Mouse (Mus musculus): ENCODE measurements around the gene Chst12. TPM values are rescaled to one million over a fixed set of nuclear protein-coding genes. Genes with fewer than 3 reads are reported as not detected.

The Chst12 gene
- total RNA-seq, 2 experiments from 2014 or later: 19.5 to 22.0 TPM

- Histone ChIP-seq H3K27ac (no peak overlapping the region), H3K4me3 (no peak overlapping the region)
- no peak for TF ChIP-seq CTCF (conservative IDR thresholded peaks at IDR 0.05)
- DNase-seq (ENCODE audit: low spot score in 2 of 2): no peak
Measured at GRCm38 (mm10) chr5:140507466-140508208, 2.3 kb downstream of the Chst12 start.

GRCm38 (mm10) chr5:140508686-140509085 lies 3.3 kb downstream of the Chst12 start:
- Histone ChIP-seq H3K4me3 (no peak overlapping the region), H3K27ac (no peak overlapping the region)
- no peak for DNase-seq (ENCODE audit: low spot score in 2 of 2)
- TF ChIP-seq CTCF (conservative IDR thresholded peaks at IDR 0.05): no peak

GRCm38 (mm10) chr5:140509204-140509603 lies 3.9 kb downstream of the Chst12 start:
- H3K4me3 ChIP-seq: no peak overlapping the region
- no peak overlapping the region for H3K27ac ChIP-seq
- no peak for DNase-seq (ENCODE audit: low spot score in 2 of 2)
- TF ChIP-seq CTCF (conservative IDR thresholded peaks at IDR 0.05): no peak

- TF ChIP-seq CTCF (conservative IDR thresholded peaks at IDR 0.05): no peak
- DNase-seq (ENCODE audit: low spot score in 2 of 2): no peak
- Histone ChIP-seq H3K4me3 (peak overlapping the region; percentile 6; the same call in 1 of the 2 replicates), H3K27ac (0 out of 2 replicates have a peak overlapping the region, but pooled peaks have one; percentile 1)
Measured at GRCm38 (mm10) chr5:140510012-140511000, 5.0 kb downstream of the Chst12 start.

- no peak overlapping the region for H3K4me3 ChIP-seq
- no peak overlapping the region for H3K27ac ChIP-seq
- TF ChIP-seq CTCF (conservative IDR thresholded peaks at IDR 0.05): no peak
- DNase-seq (ENCODE audit: low spot score in 2 of 2): no peak
Measured at GRCm38 (mm10) chr5:140513921-140514320, 8.6 kb downstream of the Chst12 start.

GRCm38 (mm10) chr5:140514799-140515486 lies 9.6 kb downstream of the Chst12 start:
- Histone ChIP-seq H3K27ac (no peak overlapping the region), H3K4me3 (no peak overlapping the region)
- no peak for TF ChIP-seq CTCF (conservative IDR thresholded peaks at IDR 0.05)
- no peak for DNase-seq (ENCODE audit: low spot score in 2 of 2)

GRCm38 (mm10) chr5:140517159-140517920 lies 12.0 kb downstream of the Chst12 start:
- no peak for TF ChIP-seq CTCF (conservative IDR thresholded peaks at IDR 0.05)
- no peak overlapping the region for H3K4me3 ChIP-seq
- no peak for DNase-seq (ENCODE audit: low spot score in 2 of 2)
- no peak overlapping the region for H3K27ac ChIP-seq

- Histone ChIP-seq H3K27ac (no peak overlapping the region), H3K4me3 (no peak overlapping the region)
- TF ChIP-seq CTCF (conservative IDR thresholded peaks at IDR 0.05): no peak
- no peak for DNase-seq (ENCODE audit: low spot score in 2 of 2)
Measured at GRCm38 (mm10) chr5:140517921-140518230, 12.5 kb downstream of the Chst12 start.

GRCm38 (mm10) chr5:140521196-140521595 lies 15.8 kb downstream of the Chst12 start:
- no peak for DNase-seq (ENCODE audit: low spot score in 2 of 2)
- Histone ChIP-seq H3K27ac (no peak overlapping the region), H3K4me3 (no peak overlapping the region)
- no peak for TF ChIP-seq CTCF (conservative IDR thresholded peaks at IDR 0.05)

GRCm38 (mm10) chr5:140526754-140527153 lies 21.4 kb downstream of the Chst12 start:
- no peak overlapping the region for H3K4me3 ChIP-seq
- no peak for DNase-seq (ENCODE audit: low spot score in 2 of 2)

GRCm38 (mm10) chr5:140538111-140538683 lies 32.8 kb downstream of the Chst12 start:
- H3K27ac ChIP-seq: no peak overlapping the region
- TF ChIP-seq CTCF (conservative IDR thresholded peaks at IDR 0.05): no peak
- no peak overlapping the region for H3K4me3 ChIP-seq
- no peak for DNase-seq (ENCODE audit: low spot score in 2 of 2)

More at GRCm38 (mm10) chr5:140526754-140527153, 21.4 kb downstream of the Chst12 start:
- no peak overlapping the region for H3K27ac ChIP-seq
- no peak for TF ChIP-seq CTCF (conservative IDR thresholded peaks at IDR 0.05)

- H3K4me3 ChIP-seq: no peak overlapping the region
- TF ChIP-seq CTCF (conservative IDR thresholded peaks at IDR 0.05): peak; percentile 90
- peak; percentile 64 to 81 for DNase-seq (ENCODE audit: low spot score in 2 of 2)
- no peak overlapping the region for H3K27ac ChIP-seq
Measured at GRCm38 (mm10) chr5:140540106-140540505, 34.8 kb downstream of the Chst12 start.

All from layer of hippocampus, adult 2 months (tissue).